Mouse (Mus musculus) liver (tissue): Measurements from ENCODE around the gene Tap1.

Experiments
- DNase-seq: peaks from one replicate; pipeline ENCODE4 v3.0.0-alpha.2; 2020; ENCODE audit warnings: mixed read lengths

Tap1 gene

GRCm38 (mm10) chr17:34234926-34235325 lies 47.6 kb downstream of the Tap1 start:
- DNase-seq, result peak; percentile 60

GRCm38 (mm10) chr17:34236691-34237090 lies 49.3 kb downstream of the Tap1 start:
- no peak for DNase-seq

GRCm38 (mm10) chr17:34237741-34238140 lies 50.4 kb downstream of the Tap1 start:
- no peak for DNase-seq

GRCm38 (mm10) chr17:34238706-34239105 lies 51.4 kb downstream of the Tap1 start, which contains the start of gene H2-Ob:
Gene H2-Ob (plus strand): TSS chr17:34238903.
- DNase-seq, result no peak

GRCm38 (mm10) chr17:34239601-34240041 lies 52.3 kb downstream of the Tap1 start:
- no peak for DNase-seq

- DNase-seq, result no peak
Measured at GRCm38 (mm10) chr17:34240366-34240765, 53.0 kb downstream of the Tap1 start.

- DNase-seq, result no peak
Measured at GRCm38 (mm10) chr17:34240916-34241315, 53.6 kb downstream of the Tap1 start.

- DNase-seq, result no peak
Measured at GRCm38 (mm10) chr17:34244656-34245055, 57.3 kb downstream of the Tap1 start.
